Mouse (Mus musculus) spleen, postnatal 4 days (tissue): ENCODE data around the gene Dtx3.
A peak's percentile ranks its signal among the peaks of the same experiment; 100 is the strongest.

Experiments
- DNase-seq, 2 experiments: peaks; one replicate each; pipeline ENCODE4 v3.0.0; 2022; ENCODE audit warnings: low spot score in 2 of 2

Dtx3 gene

DNA sequence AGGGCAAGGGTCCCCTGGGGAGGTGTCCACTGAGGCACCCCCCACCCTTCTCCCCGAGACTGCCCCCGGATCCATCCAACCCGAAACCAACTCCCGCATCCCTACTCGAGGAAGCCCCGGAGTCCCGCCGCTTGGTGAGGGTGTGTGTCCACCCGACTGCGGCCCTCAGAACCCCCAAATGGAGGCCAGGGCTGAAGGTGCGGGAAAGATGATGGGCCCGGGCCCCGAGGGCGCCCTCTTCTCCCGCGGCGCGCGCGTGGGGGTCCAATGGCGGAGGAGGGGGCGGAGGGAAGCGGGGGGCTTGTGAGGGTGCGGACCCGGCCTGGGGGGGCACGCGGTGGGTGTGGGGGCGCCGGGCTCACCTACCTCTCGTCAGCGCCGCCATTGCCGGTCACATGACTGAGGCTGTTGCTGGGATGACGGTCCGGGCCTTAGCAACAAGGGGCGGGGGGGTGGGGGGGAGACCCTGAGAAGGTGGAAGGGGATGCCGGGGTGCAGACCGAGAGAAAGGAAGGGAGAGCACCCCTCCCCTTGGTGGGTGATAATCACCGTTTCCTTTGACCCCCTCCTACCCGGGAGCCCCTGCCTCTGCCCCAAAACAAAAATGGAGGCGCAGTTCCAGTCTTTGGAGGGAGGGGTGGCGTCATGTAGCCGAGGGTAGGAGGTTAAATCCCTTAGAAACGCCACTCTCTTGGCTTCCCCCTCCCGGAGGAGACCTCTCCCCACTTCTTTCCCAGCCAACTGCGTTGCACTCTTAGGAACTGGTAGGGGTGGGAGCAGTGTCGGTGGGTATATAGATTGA is at the start of gene Dtx3:
TSS of gene Dtx3 (minus strand) at position 401 of the 802 bp plus-strand sequence.
- DNase-seq = peak in 1 of 2 experiments; percentile 73

DNA sequence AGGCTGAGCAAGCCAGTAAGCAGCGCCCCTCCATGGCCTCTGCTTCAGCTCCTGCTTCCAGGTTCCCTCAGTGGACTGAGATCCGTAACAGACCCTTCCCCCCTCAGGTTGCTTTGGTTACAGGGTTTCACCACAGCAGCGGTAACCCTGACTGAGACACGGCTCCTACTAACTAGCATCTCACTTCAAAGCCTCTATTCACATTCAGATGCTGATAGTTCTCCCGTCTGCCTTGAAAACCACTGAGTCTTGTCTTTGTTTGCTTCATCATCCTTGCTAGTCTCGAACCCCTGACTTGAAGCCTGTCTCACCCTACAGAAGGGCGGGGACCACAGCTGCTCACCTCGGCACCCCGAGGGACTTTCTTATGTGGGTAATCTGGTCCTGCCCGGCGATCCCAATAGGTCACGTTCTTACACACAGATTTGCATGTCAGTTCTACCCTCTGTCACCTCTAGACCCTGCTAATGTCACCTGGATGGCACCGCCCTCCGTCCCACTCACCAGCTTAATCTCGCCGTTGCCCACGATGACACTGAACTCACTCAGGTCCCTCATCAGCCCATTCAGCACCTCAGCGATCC is 42.8 kb upstream of the Dtx3 start:
- no peak for DNase-seq

DNA sequence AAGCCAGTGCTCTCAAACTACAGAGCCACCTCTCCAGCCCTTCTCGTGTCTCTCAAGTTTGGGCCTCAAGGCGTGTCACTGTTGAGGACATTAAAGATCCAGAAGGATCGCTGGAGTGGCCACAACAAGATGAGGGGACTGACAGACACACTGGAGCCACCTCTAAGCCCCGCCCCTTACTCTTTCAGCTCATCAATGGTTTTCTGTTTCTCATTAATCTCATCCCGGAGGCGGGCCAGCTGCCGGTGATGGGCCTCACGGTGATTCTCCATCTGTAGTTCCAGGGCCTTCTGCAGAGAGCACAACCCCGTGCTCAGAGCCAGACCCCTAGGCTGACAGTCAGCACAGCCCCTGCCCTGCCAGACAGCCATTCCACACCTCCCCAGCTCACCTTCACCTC is 41.0 kb upstream of the Dtx3 start:
- DNase-seq = no peak

DNA sequence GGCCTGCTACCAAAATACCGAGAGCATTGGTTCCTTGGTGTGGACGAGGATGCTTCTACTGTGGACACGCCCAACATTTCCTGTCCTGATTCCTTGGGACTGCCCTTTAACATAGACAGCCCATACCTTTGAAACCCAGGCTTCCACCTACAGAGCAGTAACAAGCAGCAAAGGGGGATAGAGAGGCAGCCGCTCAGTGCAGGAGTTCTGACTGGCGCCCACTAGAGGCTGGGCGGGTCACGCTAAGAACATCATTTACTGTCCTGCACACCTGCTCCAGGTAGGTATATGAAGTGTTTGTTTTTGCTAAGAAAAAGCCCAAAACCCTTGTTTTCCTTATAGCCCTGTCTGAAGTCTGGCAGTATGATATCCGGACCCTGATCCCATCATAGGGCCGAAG is 37.6 kb upstream of the Dtx3 start:
- no peak for DNase-seq

DNA sequence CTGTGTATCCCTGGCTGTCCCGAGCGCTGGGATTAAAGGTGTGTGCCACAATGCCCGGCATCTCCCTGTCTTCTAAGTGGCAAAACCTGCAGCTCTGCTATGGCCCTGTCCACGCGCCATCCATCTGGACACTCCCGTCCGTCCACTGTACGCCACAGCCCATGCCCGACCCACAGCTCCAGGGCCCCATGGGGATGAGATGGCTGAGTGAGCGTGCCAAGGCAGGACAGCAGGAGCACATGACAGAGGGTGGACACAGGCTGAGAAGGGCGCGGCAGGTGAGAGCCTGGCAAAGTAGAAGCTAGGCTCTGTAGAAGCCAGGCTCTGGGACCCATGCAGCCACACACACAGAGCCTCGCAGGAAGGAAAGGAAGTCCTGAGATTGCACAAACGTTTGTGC is 36.2 kb upstream of the Dtx3 start:
- DNase-seq = no peak

DNA sequence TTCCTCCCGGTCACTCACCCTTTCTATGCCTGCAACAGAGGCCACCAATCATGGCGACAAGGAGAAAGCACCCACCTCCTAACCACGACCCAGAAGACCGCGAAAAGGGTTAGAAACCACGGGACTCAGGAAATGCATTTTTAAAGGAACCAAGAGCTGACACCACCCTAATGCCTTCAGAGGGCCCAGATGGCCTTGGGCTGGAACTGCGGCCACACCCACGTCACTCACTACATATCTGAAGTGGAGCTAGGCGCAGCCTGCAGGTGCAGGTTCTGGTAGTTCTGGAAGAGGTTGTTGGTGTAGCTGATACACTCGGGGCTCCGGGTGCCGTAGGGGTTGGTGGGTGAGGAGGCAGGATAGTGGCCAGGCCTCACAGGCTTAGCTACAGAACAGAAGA is 35.2 kb upstream of the Dtx3 start:
- DNase-seq = no peak

DNA sequence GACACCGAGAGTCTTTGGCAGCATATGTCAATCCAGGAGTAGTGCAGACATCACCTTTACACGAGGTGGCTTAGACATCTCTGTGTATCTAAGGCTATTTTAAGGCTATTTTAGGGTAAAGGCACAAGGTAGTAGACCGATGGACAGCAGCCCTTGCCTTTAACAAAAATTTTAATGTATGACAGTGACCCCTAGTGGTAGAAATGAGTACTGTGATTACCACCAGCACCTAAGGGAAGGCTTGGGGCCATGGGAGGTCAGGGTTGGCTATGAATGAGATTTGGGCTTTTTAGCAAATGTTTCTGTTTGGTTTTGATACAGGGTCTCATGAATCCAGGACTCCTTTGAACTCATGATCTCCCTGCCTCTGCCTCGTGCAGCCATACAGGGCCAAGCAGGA is 33.4 kb upstream of the Dtx3 start:
- DNase-seq = peak in 1 of 2 experiments; percentile 45

DNA sequence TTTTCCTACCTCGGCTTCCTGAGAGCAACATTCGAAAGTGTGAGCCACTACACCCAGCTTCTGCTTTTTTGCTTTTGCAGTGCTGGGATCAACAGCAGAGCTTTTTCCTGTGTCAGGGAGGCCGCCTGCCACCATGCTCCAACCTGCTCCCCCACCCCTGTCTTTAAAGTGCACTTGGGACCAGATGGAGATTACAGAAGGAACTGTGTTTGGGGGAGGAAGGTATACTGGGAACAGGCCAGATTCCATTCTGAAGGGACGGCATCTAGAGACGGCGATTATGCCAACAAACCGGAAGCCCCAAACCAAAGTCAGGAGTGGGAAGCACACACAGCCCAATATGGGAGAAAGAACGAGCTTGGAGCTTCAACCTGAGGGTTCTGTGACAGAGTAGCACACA is 31.6 kb upstream of the Dtx3 start:
- no peak for DNase-seq

- peak in 1 of 2 experiments; percentile 63 for DNase-seq
Measured at GRCm38 (mm10) chr10:127226318-127226895, 30.9 kb upstream of the Dtx3 start.

DNA sequence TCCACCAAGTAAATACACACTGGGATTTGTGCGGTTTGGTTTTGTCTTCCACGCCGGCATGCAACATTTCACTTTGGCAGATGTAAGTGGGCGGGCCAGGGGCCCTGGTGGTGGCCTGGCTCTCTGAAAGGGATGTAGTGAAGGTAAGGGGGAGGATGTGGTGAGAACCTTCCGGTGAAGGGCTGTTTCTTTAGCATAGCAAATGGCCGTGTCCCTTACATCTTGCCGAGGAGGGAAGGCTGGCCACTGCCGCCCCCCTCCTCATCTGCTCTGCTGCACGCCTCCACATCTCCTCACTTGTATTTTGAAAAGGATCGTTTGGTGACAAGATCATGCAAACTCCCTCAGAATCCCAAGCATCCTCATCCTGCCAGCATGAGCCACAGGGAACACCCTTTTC is 30.2 kb upstream of the Dtx3 start:
- peak in 1 of 2 experiments; percentile 60 for DNase-seq

- DNase-seq = no peak
Measured at GRCm38 (mm10) chr10:127225213-127225612, 29.7 kb upstream of the Dtx3 start.

DNA sequence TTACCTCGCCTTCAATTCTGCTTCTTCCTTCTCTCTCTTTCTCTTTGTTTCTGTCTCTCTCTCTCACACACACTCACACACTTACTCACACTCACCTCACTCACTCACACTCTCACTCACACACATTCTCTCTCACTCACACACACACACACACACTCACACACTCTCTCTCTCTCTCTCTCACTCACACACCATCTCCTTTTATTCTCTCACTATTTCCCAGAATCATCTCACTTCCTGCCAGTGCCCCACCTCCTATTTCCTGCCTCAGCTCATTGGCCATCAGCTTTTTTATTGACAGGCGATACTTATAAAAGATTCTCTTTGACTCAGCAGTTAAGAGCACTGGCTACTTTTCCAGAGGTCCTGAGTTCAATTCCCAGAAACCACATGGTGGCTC is 22.8 kb upstream of the Dtx3 start:
- no peak for DNase-seq

- DNase-seq = no peak
Measured at GRCm38 (mm10) chr10:127217177-127217576, 21.6 kb upstream of the Dtx3 start.

DNA sequence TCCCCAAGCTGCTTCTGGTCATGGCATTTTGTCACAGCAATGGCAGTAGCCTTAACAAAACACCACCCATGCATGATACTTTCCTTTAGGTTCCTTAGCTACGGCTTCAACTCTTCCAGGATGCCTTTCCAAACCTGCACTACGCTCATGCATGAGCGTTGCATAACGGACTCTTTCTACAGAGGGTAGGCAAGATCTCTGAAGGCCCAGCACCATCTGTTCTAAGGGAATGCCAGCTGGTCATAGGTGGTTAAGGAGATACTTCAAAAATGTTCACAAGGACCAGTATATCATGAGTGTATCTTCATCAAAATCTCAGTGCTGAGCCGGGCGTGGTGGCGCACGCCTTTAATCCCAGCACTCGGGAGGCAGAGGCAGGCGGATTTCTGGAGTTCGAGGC is 20.9 kb upstream of the Dtx3 start:
- DNase-seq = no peak

GRCm38 (mm10) chr10:127214422-127214803 is 18.9 kb upstream of the Dtx3 start:
- no peak for DNase-seq

GRCm38 (mm10) chr10:127213704-127214421 is 18.3 kb upstream of the Dtx3 start:
- DNase-seq = no peak

- DNase-seq = no peak
Measured at GRCm38 (mm10) chr10:127213272-127213671, 17.7 kb upstream of the Dtx3 start.

GRCm38 (mm10) chr10:127211414-127211854 is 15.9 kb upstream of the Dtx3 start, which contains the start of gene Pip4k2c:
Pip4k2c (minus strand) TSS chr10:127211585.
- DNase-seq = peak; percentile 93 to 97

- DNase-seq = no peak
Measured at GRCm38 (mm10) chr10:127210961-127211405, 15.5 kb upstream of the Dtx3 start.

DNA sequence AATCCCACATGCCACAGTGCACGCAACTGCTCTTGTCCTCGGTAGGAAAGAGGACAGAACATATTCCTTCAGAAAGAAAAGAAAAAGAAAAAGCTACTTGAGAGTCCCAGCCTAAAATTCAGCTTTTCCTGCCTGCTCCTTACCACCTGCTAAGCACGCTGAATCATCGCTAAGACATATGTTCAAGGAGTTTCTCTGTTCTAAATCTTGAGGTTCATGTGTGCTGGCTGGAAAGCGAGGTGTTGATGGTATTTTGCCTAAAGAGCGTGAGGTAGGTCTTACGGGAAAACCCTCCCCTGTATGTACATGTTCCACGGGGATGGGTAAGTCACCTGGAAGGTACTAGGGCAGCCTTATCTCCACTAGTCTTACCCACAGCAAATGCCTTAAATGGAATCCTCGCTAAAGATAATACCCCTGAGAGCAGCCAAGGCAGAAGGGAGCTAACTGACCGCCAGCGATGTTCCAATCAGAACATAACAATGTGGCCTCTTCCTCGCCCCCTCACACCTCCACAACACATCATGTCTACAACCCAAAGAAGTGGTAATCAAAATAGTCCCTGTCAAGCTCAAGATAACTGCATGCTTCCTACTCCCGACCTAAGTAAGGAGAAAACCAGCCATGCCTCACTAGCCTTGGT is 14.5 kb upstream of the Dtx3 start:
- no peak for DNase-seq

DNA sequence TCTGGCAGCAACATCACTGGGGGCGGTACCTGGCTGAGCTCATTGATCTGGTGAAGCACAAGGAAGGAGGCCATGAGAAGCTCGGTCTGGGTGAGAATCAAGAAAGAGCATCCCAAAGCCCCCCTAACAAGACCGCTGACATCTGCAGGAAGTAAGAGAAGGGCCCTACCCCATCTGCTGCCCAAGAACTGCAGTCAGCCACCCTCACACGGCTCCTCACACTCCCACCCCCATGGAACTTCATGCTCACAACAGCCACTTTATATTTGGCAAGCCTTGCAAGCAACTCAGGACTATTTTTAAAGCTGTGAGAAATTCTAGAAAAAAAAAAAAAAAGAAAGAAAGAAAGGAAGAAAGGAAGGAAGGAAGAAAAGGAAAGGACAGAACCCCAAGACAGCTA is 13.4 kb upstream of the Dtx3 start:
- no peak for DNase-seq

- DNase-seq = peak in 1 of 2 experiments; percentile 58
Measured at GRCm38 (mm10) chr10:127205373-127205772, 9.8 kb upstream of the Dtx3 start.
